Mouse (Mus musculus) left cerebral cortex, adult 11 months (tissue): ENCODE measurements around the gene Cad.

ENCODE experiments used
- DNase-seq: peaks from one replicate; pipeline ENCODE4 v3.0.0; 2022; ENCODE audit warnings: low spot score

Gene Cad

GRCm38 (mm10) chr5:31071059-31071458, 16.5 kb downstream of the Cad start:
- DNase-seq, result no peak

- DNase-seq, result no peak
Measured at GRCm38 (mm10) chr5:31071821-31072220, 17.2 kb downstream of the Cad start.

- DNase-seq, result no peak
Measured at GRCm38 (mm10) chr5:31073176-31073575, 18.6 kb downstream of the Cad start.

GRCm38 (mm10) chr5:31076346-31076745, 21.8 kb downstream of the Cad start:
- no peak for DNase-seq

GRCm38 (mm10) chr5:31080059-31080794, 25.6 kb downstream of the Cad start:
- no peak for DNase-seq

GRCm38 (mm10) chr5:31080795-31081164, 26.2 kb downstream of the Cad start:
- DNase-seq, result no peak

- DNase-seq, result no peak
Measured at GRCm38 (mm10) chr5:31081386-31081785, 26.8 kb downstream of the Cad start.

GRCm38 (mm10) chr5:31082355-31082754, 27.8 kb downstream of the Cad start:
- DNase-seq, result no peak

GRCm38 (mm10) chr5:31082935-31083625, 28.5 kb downstream of the Cad start:
- DNase-seq, result no peak

- no peak for DNase-seq
Measured at GRCm38 (mm10) chr5:31083949-31084348, 29.4 kb downstream of the Cad start.

- no peak for DNase-seq
Measured at GRCm38 (mm10) chr5:31086606-31087005, 32.0 kb downstream of the Cad start.

- DNase-seq, result no peak
Measured at GRCm38 (mm10) chr5:31087131-31087530, 32.6 kb downstream of the Cad start.

GRCm38 (mm10) chr5:31092231-31092975, 37.8 kb downstream of the Cad start:
- DNase-seq, result no peak

GRCm38 (mm10) chr5:31093151-31094041, 38.8 kb downstream of the Cad start:
- DNase-seq, result no peak

GRCm38 (mm10) chr5:31094100-31094798, 39.7 kb downstream of the Cad start:
- DNase-seq, result no peak

GRCm38 (mm10) chr5:31094799-31095691, 40.5 kb downstream of the Cad start:
- no peak for DNase-seq

- DNase-seq, result no peak
Measured at GRCm38 (mm10) chr5:31095711-31096480, 41.3 kb downstream of the Cad start.

- no peak for DNase-seq
Measured at GRCm38 (mm10) chr5:31105814-31106335, 51.3 kb downstream of the Cad start, which contains the start of gene Dnajc5g. TSS of gene Dnajc5g (plus strand) at chr5:31106285.

- no peak for DNase-seq
Measured at GRCm38 (mm10) chr5:31108000-31108490, 53.5 kb downstream of the Cad start, which contains the start of gene Slc30a3. TSS of gene Slc30a3 (minus strand) at chr5:31108237.
